Mouse (Mus musculus): ENCODE data around the gene Zcchc17.
A peak's percentile ranks its signal among the peaks of the same experiment; 100 is the strongest.

Zcchc17 gene

DNA sequence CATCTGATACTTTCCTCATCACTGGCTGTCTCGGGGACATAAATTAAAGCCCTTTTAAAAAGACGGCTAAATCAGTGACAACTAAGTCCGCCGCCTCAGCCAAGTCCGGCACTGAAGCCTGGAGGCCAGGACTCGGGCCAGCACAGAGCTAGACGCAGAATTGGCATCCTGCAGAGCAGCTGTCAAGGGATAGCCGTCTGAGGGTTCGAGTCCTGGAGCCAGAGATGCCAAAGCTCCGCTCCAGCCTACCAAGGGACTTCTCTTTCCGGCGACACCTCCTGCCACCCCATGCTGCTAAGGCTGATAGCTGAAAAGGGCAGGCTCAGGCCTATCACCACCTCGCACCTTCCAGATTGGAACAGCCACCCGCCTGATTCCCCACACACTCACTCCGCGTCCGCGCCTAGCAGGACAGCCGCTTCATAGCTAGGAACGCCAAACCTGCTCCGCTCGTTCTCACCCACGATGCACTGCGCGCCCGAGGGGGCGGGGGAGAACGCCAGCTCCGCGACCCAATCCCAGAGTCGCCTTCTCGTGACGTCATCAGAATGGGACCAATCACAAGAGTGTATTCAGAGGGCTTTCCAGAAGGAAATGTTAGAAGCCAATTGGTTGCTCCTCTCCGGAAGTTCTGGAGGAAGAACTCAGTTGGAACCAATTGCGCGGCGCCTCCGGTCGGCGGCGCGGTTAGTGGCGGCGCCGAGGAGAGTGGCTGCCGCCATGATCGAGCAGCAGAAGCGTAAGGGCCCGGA lies at the start of gene Zcchc17, which contains the start of gene Snrnp40:
Gene Zcchc17, minus strand, starts transcription at position 458 of the 752 bp plus-strand sequence.
Gene Snrnp40, plus strand, starts transcription at position 647 of the 752 bp plus-strand sequence.
- DNase-seq (ENCODE audit: low spot score) = peak; percentile 99

DNA sequence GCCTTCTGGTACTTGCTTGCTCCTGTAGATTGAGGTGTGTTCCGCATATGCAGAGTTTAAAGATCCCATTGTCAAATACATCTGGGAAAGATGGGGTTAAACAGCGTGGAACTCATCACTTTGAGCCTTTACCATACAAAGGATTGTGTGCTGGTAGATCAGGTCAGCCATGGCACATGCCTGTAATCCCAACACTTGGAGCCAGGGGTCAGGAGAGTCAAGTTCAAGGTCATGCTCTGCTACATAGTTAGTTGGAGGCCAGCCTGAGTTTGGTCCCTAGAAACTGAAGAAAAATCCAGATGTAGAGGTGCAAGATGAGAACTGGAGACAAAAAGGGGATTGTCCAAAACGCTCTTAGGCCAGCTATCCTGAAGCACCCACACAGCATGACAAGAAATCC lies 31.5 kb upstream of the Zcchc17 start:
- no peak for DNase-seq (ENCODE audit: low spot score)

DNA sequence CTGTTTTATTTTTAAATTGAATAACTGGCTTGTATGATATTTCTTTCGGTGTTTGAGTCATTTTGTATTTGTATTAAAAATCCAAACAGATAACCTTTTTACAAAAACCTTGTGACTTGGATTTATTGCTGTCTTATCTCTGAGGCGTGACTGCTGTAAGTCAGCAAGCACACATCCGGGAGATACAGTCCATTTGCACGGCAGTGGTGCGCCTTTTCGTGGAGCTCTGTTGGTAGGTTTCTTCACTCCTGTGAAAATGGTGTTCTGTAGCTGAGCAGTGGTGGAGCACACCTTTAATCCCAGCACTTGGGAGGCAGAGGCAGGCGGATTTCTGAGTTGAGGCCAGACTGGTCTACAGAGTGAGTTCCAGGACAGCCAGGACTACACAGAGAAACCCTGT lies 30.2 kb upstream of the Zcchc17 start:
- DNase-seq (ENCODE audit: low spot score) = no peak

DNA sequence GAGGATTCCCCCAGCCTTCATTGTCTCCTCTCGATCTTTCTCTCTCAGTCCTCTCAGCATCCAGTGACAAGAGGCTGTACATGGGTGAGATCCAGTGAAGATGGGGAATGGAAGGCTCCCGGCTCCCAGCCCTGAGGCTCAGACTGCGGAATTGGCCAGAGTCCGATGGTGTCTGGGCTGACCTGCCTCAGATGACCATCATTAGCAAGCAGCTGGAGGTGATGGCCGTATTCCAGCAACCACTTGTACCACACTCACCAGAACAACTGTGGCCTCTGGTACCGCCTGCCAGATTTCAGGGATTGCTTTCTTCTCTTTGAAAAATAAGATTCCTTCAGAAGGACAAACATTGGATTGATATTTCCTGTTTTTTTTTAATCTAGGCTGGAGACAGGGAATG lies 29.8 kb upstream of the Zcchc17 start:
- no peak for DNase-seq (ENCODE audit: low spot score)

DNA sequence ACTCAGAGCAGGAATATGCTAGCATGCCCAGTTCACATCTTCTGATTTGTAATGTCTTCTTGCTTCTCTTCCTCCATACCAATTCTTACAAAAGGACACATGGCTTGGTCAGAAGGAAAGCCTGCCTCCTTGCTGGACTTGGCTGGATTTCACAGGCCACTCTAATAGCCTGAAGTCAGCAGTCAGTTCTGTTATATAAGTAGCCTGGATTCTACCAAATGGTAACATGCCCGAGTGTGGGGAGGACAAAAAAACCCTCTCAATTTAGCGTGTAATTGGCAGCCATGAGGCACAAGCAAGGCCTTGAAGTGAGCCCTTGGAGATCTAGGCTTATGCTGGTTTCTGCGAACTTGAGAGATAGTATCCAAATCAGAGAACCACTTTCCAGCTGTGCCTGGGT lies 27.5 kb upstream of the Zcchc17 start:
- no peak for DNase-seq (ENCODE audit: low spot score)

DNA sequence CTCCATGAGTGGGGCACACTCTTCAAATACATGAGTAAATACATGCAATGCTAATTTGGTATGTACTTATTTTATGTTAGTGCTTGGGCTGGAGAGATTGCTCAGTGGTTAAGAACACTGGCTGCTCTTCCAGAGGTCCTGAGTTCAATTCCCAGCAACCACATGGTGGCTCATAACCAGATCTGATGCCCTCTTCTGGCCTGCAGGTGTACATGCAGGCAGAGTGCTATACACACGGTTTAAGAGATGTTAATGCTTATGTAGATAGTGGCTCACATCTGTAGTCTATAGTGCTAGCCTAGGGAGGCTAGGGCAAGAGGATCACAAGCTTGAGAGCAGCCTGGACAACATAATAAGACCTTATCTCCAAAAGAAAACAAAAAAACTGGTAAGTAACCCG lies 20.7 kb upstream of the Zcchc17 start:
- DNase-seq (ENCODE audit: low spot score) = no peak

DNA sequence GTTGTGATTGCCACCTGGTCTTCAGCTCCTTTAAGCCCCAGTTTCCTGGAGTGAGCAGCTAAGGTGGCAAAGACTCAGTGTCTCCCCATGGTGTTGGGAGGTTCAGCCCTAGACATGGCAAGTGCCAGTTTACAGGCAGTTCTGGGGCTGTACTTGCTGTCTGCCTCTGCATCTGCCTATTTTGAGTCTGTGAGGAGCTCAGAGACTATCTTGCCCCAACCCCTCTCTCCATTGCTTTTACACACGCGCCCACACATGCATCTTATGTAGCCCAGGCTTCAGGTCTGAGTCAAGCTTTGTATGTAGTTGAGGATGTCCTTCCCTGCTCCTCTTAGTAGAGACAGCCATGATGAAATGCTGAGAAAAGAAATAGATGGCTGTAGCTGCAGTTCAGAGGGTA lies 19.4 kb upstream of the Zcchc17 start:
- no peak for DNase-seq (ENCODE audit: low spot score)

DNA sequence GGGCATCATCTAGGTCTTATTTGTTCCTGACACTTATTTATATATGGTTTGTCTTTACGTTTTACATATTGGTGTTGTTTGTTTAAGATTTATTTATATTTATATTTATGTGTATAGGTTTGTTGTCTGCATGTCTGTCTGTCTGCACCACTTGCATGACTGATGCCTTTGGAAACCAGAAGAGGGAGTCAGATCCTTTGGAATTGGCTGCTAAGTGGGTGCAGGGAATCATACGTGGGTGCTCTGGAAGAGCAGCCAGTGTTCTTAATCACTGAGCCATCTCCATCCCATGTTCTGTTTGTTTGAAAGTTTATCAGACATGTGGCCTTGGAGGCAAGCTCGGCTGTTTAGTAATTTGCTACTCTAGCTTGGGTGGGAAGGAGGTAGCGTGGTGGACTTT lies 17.8 kb upstream of the Zcchc17 start:
- DNase-seq (ENCODE audit: low spot score) = no peak

DNA sequence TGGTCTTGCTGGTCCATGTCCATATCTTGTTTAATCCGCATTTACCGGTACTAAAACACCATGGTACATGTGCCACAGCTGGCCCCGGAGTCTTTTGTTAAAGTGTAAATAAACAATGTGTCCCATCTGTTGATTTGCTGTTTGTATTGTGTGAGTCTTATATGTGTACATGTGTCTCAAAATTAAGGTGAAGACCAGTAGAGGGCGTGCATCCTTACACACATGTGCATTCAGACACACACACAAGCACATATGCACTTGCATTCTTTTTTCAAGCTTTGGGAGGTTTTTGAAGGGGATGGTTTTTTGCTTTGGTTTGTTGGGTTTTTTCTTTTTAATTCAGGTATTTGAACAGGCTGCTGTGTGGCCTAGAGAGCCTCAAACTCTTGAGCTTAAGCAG lies 16.9 kb upstream of the Zcchc17 start:
- no peak for DNase-seq (ENCODE audit: low spot score)

DNA sequence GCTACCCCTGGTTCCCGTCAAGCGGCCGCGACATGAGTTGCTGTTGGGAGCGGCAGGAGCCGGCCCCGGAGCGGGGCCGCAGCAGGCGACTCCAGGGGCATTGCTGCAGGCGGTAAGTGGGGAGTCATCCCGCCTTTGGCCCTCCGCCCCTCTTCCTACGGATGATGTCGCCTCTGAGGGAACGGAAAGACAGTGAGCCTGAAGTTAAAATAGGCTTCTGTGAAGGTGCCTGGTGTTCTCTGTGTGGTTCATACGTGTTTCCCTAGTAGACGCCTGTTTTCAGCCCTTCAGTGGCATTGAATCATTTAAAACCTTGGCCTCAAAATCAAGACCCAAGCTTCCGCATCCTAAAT lies 471 bp upstream of the Zcchc17 start:
- no peak for DNase-seq (ENCODE audit: low spot score)

DNA sequence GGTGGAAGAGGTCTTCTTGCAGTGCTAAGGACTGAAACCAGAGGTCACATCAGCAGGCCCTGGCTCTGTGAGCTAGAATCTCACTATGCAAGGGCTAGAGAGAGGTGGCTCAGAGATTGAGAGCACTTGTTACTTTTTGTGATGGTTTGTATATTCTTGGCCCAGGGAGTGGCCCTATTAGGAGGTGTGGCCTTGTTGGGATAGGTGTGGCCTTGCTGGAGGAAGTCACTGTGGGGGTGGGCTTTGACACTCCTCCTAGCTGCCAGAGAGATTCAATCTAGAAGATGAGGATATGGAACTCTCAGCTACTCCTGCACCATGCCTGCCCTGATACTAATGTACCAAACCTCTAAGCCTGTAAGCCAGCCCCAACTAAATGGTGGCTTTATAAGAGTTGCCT lies 1.8 kb downstream of the Zcchc17 start:
- no peak for DNase-seq (ENCODE audit: low spot score)

DNA sequence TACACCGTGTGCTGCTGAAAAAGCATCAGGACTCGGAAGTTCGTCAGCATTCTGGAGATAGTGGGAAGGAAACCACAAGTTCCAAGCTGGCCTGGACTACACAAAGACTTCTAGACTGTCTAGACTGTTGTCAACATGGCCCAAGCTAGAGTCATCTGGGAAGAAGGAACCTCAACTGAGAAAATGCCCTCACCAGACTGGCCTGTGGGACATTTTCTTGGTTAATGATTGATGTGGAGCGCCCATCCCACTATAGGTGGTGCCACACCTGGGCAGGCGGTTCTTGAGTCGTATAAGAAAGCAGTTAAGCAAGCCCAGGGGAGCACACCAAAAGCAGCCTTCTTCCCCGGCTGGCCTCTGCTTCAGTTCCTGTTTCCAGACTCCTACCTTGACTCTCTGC lies 7.2 kb downstream of the Zcchc17 start:
- no peak for DNase-seq (ENCODE audit: low spot score)

DNA sequence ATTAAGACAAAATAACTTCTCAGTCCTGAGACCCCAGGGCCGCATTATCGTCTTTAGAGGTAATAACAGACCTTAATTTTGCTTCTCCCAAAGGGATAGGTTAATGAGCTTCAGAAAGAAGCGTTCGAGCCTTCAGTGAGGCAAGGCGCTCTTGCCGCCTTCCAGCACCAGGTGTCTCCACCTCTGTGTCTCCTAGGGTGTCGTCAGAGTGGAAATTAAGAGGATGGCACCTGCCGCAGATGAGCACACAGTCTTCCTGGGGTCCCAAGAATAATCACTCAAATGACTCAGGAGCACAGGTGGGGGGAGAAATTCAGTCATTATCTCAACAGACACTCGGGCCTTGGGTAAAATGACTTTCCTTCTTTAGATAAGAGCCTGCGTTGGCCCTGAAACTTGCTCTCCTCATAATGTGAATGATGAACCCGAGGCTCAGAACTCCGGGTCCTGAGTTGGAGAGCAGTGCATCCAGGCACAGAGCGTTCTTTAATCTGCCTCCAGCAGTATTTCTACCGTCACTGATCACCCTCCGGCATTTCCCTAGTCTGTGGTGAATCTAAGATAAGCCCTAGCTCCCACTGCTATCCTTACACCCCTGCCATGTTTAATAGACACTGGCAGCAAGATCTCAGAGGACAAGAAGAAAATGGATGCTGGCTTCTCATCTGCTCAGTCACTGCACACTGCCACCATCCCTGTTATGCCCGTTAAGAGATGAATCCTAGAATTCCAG lies 8.9 kb downstream of the Zcchc17 start:
- no peak for DNase-seq (ENCODE audit: low spot score)

DNA sequence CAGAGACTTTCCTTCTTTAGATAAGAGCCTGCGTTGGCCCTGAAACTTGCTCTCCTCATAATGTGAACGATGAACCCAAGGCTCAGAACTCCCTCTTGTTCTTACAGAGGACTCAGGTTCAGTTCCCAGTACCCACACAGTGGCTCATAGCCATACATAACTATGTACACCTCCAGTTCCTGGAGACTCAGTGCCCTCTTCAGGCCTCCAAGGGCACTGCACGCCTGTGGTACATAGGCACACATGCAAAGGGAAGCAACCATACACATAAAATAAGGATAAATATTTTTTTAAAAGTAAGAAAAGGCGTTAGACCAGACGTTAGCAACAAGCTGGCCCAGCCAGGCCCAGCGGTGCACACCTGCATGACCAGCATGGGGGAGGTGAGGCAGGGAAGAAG lies 10.1 kb downstream of the Zcchc17 start:
- no peak for DNase-seq (ENCODE audit: low spot score)

DNA sequence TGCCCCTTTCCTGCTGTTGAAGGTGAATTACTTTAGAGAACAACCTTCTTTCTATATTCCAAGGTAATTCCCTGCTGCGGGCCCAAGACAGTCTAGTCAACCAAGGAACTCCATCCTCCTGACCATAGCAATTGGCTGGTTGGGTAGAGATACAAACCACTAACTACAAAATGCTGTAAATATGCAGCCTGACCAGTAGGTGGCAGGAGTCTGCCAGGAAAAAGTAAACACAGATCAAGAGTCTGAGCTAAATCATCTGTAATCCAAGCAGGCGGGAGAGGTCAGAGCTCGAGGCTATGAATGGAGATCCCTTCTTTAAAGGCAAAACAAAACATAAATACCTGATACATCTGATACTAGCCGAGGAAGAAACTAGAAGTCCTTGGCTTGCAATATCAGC lies 18.1 kb downstream of the Zcchc17 start:
- DNase-seq (ENCODE audit: low spot score) = peak; percentile 52

DNA sequence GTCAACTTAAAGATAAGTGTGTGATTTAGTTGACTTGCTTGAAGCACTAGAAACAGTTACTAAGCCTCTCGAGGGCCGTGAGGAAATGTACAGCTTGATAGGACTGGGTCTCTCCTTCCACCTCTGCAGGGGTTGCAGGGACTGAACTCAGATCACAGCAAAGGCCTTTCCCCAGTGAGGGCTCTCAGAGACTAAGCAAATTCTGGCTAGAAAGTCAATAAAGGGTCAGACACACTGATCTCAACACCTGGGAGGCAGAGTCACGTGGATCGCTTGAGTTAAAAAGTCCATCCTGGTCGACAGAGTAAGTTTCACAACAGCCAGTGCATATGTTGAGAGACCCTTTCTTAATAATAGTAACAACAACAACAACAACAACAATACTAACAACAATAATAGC lies 23.9 kb downstream of the Zcchc17 start:
- no peak for DNase-seq (ENCODE audit: low spot score)

DNA sequence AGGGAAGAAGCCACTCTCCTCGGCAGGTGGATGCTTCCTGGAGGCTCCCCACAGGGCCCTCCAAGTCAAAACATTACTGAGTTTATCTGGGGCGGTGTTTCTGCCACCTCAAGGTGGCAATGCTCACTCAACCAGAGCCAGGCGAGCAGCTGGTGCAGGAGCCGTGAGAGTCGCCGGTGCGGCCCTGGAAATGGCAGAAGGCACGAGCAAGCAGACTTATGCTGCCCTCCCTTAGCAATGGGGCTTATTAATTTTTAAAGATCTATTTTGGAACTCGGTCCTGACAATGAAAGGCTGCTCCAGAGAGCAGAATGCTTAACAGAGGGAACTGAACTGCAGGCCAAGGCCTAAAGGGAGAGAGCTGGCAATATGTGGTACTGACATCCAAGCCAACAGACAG lies 32.4 kb downstream of the Zcchc17 start:
- no peak for DNase-seq (ENCODE audit: low spot score)

DNA sequence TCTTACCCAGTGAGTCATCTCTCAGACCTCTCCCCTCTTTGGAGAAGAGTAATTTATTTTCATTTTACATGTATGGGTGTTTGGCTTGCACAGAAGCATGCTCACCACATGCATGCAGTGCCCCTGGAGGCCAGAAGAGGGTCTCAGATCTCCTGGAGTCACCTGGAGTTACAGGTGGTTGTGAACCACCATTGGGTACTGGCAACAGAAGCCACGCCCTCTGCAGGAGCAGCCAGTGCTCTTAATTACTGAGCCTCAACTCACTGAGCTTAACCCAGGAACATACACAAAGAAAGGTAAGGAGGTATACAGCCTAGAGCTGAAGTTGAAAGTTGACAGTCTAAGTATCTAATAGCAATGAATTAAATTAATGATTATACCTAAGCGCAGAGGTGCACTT lies 34.3 kb downstream of the Zcchc17 start:
- no peak for DNase-seq (ENCODE audit: low spot score)

DNA sequence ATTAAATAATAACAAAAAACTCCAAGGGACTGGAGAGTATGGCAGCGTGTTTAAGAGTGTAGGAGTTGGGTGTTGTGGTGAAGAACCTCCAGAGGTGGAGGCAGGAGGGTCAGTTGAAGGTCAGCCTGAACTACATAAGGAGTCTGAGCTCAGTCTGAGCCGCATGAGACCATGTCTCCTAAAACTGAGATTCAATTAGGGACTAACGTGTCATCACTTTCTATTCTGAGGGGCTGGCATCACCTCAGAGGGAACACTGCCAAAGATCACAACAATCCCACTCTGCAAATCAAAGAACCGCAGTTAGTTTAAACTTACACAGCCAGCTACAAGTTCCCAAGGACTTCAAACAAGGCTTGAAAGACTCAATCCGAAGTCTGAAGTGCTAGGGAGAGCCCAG lies 36.1 kb downstream of the Zcchc17 start:
- no peak for DNase-seq (ENCODE audit: low spot score)

DNA sequence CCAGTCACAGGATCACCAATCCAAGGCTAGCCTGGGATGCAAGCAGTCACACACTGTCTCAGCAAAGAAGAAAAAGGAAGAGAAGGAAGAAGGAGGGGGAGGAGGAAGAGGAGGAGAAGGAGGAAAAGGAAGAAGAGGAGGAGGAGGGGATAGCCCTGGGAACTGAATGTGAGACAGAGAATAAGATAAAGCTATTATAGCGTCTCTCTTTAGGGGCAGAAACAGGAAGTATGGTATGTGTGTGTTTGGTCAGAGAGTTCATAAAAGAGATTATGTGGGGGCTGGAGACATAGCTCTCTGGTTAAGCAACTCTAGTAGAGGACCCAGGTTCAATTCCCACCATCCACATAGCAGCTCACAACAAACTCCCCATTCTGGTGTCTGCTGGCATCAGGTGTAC lies 36.6 kb downstream of the Zcchc17 start:
- DNase-seq (ENCODE audit: low spot score) = no peak

DNA sequence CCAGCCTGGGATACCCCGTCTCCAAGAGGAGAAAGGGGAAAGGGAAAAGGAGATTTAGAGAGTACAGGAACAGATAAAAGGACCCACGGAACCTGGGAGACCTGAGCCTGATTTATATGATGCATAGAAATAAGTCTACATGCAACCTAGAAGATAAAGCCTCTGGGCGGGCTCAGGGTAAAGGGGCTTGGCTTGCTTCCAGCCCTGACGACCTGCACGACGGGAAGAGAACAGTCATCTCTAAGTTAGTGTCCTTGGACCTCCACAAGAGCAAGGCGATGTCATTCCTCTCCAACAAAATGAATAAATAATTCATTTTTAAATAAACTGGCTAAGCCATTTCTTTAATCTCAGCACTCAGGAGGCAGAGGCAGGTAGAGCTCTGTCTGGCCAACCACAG lies 37.2 kb downstream of the Zcchc17 start:
- no peak for DNase-seq (ENCODE audit: low spot score)

DNA sequence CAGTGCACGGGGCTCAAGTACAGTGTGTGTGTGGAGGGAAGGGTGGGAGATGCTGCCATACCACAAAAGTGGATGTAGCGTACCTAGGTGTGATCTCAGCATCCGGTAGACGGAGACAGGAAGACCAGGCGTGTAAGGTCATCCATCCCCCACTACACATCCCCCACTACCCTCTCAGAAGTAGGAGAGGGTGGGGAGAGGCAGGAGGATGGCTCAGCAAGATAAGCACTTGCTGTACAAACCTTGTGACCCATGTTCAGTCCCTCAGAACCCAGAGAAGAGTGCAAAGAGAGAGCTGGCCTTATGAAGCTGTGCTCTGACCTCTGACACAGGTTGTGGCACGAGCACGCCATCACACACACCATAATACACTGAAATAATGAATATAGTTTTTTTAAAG lies 38.1 kb downstream of the Zcchc17 start:
- DNase-seq (ENCODE audit: low spot score) = no peak

DNA sequence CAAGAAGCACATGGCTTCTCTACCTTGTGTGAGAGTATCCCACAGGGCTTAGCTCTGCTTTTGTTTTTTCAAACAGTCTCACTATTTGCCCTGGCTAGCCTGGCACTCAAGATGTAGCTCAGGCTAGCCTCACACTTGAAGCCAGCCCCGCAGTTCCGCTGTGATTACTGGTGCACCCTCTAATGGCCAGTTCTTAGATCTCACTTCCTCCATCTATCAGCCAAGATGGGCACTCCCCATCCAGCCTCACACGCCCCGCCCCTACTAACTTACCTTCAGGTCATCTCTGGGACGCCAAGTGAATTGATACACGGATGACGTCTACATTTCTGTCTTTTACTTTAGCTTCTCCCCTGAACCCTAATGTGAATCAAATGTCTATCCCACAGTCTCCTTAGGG lies 40.2 kb downstream of the Zcchc17 start:
- DNase-seq (ENCODE audit: low spot score) = no peak

DNA sequence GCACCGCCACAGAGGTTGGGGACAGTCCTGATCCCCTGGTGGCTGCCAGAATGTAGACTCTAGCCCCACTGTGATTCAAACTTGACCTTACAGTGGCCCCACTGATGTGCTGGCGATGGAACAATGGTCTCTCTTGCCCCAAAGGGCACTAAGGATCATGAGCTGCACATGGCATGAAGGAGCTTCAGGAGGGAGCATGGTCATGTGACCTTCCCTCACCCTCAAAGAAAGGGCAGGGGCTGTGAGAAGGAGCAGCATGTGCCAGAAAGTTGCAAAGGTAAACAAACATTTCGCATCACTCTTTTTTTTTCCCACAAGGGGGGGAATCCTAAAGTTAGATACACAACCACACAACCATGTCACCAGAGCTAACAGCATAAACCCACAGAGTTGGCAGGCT lies 41.6 kb downstream of the Zcchc17 start:
- DNase-seq (ENCODE audit: low spot score) = no peak
